Mouse (Mus musculus) adrenal gland, adult 8-10 months (tissue): ENCODE results near the gene Ptpn21. TPM values are rescaled to one million over a fixed set of nuclear protein-coding genes. Genes with fewer than 3 reads are reported as not detected.

Experiments used
- DNase-seq: peaks from one replicate; pipeline ENCODE4 v3.0.0; 2022
- total RNA-seq, 4 experiments: library from RNA; stranded (reverse); gene quantifications; 2 replicates each; pipeline ENCODE4 v1.2.4; 2022

Ptpn21 gene
- total RNA-seq, 4 experiments from 2014 or later = 18.8 to 37.6 (median 27.7) TPM

- DNase-seq = no peak
Observed at GRCm38 (mm10) chr12:98721030-98721429, 16.2 kb downstream of the Ptpn21 start.

GRCm38 (mm10) chr12:98720628-98721027 lies 16.6 kb downstream of the Ptpn21 start:
- no peak for DNase-seq

- DNase-seq = no peak
Observed at GRCm38 (mm10) chr12:98716142-98716541, 21.1 kb downstream of the Ptpn21 start.

- DNase-seq = peak; percentile 60
Observed at GRCm38 (mm10) chr12:98714757-98715156, 22.4 kb downstream of the Ptpn21 start.

- DNase-seq = no peak
Observed at GRCm38 (mm10) chr12:98713621-98714103, 23.5 kb downstream of the Ptpn21 start.

- no peak for DNase-seq
Observed at GRCm38 (mm10) chr12:98712819-98713218, 24.4 kb downstream of the Ptpn21 start.

- no peak for DNase-seq
Observed at GRCm38 (mm10) chr12:98703961-98704360, 33.2 kb downstream of the Ptpn21 start.

- DNase-seq = no peak
Observed at GRCm38 (mm10) chr12:98703554-98703953, 33.7 kb downstream of the Ptpn21 start.

- DNase-seq = no peak
Observed at GRCm38 (mm10) chr12:98701564-98701963, 35.6 kb downstream of the Ptpn21 start.

- no peak for DNase-seq
Observed at GRCm38 (mm10) chr12:98697202-98697601, 40.0 kb downstream of the Ptpn21 start.

GRCm38 (mm10) chr12:98690230-98690629 lies 47.0 kb downstream of the Ptpn21 start:
- no peak for DNase-seq

- no peak for DNase-seq
Observed at GRCm38 (mm10) chr12:98683574-98683973, 53.6 kb downstream of the Ptpn21 start.

- DNase-seq = no peak
Observed at GRCm38 (mm10) chr12:98683171-98683570, 54.0 kb downstream of the Ptpn21 start.

GRCm38 (mm10) chr12:98682196-98682595 lies 55.0 kb downstream of the Ptpn21 start:
- no peak for DNase-seq

GRCm38 (mm10) chr12:98679906-98680305 lies 57.3 kb downstream of the Ptpn21 start:
- no peak for DNase-seq

GRCm38 (mm10) chr12:98677336-98677735 lies 59.9 kb downstream of the Ptpn21 start:
- DNase-seq = no peak

GRCm38 (mm10) chr12:98676861-98677260 lies 60.3 kb downstream of the Ptpn21 start:
- DNase-seq = no peak

GRCm38 (mm10) chr12:98674627-98675143 lies 62.5 kb downstream of the Ptpn21 start:
- DNase-seq = peak; percentile 66

GRCm38 (mm10) chr12:98673879-98674278 lies 63.3 kb downstream of the Ptpn21 start:
- no peak for DNase-seq

GRCm38 (mm10) chr12:98670429-98670828 lies 66.8 kb downstream of the Ptpn21 start:
- peak; percentile 15 for DNase-seq

GRCm38 (mm10) chr12:98669864-98670263 lies 67.3 kb downstream of the Ptpn21 start:
- peak; percentile 45 for DNase-seq

- peak; percentile 34 for DNase-seq
Observed at GRCm38 (mm10) chr12:98669086-98669485, 68.1 kb downstream of the Ptpn21 start.

- DNase-seq = peak; percentile 85
Observed at GRCm38 (mm10) chr12:98668132-98668814, 68.9 kb downstream of the Ptpn21 start.

GRCm38 (mm10) chr12:98662617-98663016 lies 74.6 kb downstream of the Ptpn21 start:
- DNase-seq = no peak
